Mouse (Mus musculus): ENCODE measurements around the gene Gm8108. TPM values are rescaled to one million over a fixed set of nuclear protein-coding genes. Genes with fewer than 3 reads are reported as not detected.

The Gm8108 gene
- polyA plus RNA-seq (2015; fragmentation: Nextera tagmentation; extraction: Ambion mirVana), result 1.3 and 2.2 TPM in 2 replicates

DNA sequence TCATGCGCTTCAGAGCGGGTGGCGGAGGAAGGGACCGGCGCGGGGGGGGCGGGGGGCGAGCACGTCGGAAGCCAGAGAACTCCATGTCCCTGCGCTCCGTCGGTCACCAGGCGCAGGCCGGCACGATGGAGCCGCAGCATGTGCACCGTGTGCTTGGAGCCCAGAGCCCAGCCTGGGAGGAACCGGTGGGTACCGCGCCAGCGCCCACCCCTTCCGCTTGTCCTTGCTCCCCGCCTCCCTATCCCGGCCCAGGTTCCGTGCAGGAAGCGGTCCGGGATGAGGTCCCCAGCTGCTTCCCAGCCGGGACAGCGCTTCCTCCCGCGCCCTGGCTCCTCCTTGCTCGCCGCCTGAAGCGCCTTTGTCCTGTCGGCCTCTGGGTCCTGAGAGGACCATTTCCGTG, at the start of gene Gm8108:
Gene Gm8108 (plus strand): TSS at position 101 of the 400 bp plus-strand sequence.

GRCm38 (mm10) chr14:4083820-4084219, 26.5 kb upstream of the Gm8108 start, which contains the start of gene Gm3115:
Gene Gm3115 (plus strand): TSS chr14:4084120.

DNA sequence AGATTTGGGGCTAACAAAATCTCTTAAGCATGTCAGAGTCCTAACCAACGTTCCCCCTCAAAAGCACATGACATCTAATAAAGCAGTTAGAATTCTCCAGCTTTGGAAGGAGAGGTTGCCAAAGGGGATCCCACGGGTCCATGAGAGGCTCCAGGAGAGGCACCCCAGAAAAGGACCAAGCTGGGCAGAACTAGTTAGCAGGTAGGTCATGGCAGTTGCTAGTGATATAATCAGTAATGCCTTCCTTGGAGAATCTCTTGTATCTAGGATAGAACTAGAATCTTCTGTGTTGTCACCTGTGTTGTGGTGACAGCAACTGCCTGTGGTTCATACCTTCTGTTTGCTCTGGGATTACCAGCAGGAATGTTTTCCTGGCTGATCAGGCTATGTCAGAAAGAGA, 54.4 kb downstream of the Gm8108 start, which contains the start of gene Gm3127:
Gene Gm3127 (plus strand): TSS at position 301 of the 400 bp plus-strand sequence.

Other genes starting within 250 kb of the Gm8108 start
- not detected in 2 replicates for gene Gm2916, start 226.4 kb upstream of the Gm8108 start, polyA plus RNA-seq (2015; fragmentation: Nextera tagmentation; extraction: Ambion mirVana)
- gene Gm3029, start 178.8 kb upstream of the Gm8108 start, polyA plus RNA-seq (2015; fragmentation: Nextera tagmentation; extraction: Ambion mirVana), result 0.13 TPM in 1 of 2 replicates, not detected in the other
- 0.17 TPM in 1 of 2 replicates, not detected in the other for gene Gm3095, start 147.0 kb upstream of the Gm8108 start, polyA plus RNA-seq (2015; fragmentation: Nextera tagmentation; extraction: Ambion mirVana)
- gene Gm3099, start 112.1 kb upstream of the Gm8108 start, polyA plus RNA-seq (2015; fragmentation: Nextera tagmentation; extraction: Ambion mirVana), result not detected in 2 replicates
- gene Gm5796, start 86.6 kb upstream of the Gm8108 start, polyA plus RNA-seq (2015; fragmentation: Nextera tagmentation; extraction: Ambion mirVana), result 0.13 and 0.40 TPM in 2 replicates
- gene Gm3115, start 26.4 kb upstream of the Gm8108 start, polyA plus RNA-seq (2015; fragmentation: Nextera tagmentation; extraction: Ambion mirVana), result not detected in 2 replicates
- gene Gm3127, start 54.5 kb downstream of the Gm8108 start, polyA plus RNA-seq (2015; fragmentation: Nextera tagmentation; extraction: Ambion mirVana), result not detected in 2 replicates
- gene Gm2974, start 72.0 kb downstream of the Gm8108 start, polyA plus RNA-seq (2015; fragmentation: Nextera tagmentation; extraction: Ambion mirVana), result not detected in 2 replicates
- gene Gm3138, start 139.1 kb downstream of the Gm8108 start, polyA plus RNA-seq (2015; fragmentation: Nextera tagmentation; extraction: Ambion mirVana), result not detected in 2 replicates
- gene Gm3149, start 206.8 kb downstream of the Gm8108 start, polyA plus RNA-seq (2015; fragmentation: Nextera tagmentation; extraction: Ambion mirVana), result not detected in 2 replicates
- not detected in 2 replicates for gene 2610042L04Rik, start 224.2 kb downstream of the Gm8108 start, polyA plus RNA-seq (2015; fragmentation: Nextera tagmentation; extraction: Ambion mirVana)